Mouse (Mus musculus): ENCODE results near the gene Zbed6. TPM values are rescaled to one million over a fixed set of nuclear protein-coding genes. Genes with fewer than 3 reads are reported as not detected.

The Zbed6 gene
- total and polyA plus RNA-seq, 3 experiments: 1.7 to 5.3 (median 2.9) TPM

DNA sequence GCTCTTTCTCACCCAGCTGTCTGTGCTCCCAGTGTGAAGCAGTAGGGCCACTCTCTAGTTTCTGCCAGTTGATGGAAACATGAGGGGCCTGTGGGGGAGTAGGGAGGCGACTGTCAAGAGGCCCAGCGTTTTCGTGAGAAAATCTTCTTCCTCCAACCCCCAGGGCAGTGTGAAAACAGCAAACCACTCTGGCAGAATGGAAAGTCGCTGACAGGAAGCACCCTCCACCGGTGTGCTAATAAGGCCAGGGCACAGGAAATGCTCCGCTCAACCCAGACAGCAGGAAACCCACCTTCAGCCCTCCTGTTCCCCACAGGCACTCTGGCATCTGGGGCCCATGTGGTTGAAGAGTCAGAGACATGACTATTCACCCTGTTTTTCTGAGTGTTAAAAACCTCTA, 29.2 kb upstream of the Zbed6 start, which contains the start of gene Lax1:
Gene Lax1 (minus strand): TSS at position 212 of the 400 bp plus-strand sequence.
- peaks cover 6 to 34% of the 10 kb centered on the region in 2 experiments for H3K36me3 ChIP-seq (replicated peaks in 1 of 2; ENCODE audit: control insufficient read depth in 1 of 2, insufficient read depth in 1 of 2, low read length in 1 of 2)

DNA sequence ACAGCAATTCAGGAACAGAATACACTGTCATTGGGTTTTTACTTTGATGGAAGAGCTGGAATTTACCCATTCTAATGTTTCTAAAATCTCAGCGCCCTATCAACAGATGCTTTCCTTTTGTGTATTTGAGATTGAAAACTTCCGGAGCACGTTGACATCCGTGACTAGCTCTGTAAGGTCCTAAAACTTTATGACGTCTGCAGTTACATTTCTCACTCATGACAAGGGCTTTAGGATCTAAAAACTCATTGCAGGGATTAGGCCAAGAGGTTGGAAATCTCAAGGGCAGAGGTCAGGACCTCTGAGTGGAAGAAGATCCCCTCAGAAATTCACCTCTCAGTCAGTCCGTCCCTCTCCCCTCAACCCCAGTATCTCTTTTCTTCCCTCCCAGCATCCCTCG, 27.6 kb upstream of the Zbed6 start:
- Histone ChIP-seq H3K79me2 (replicated peaks; ENCODE audit: control insufficient read depth, extremely low read depth, insufficient read depth, poor library complexity, severe bottlenecking) (peaks cover 2% of the 10 kb centered on the region), H3K27ac (ENCODE audit: insufficient read depth, low read depth) (no peak overlapping the region), H3K4me1 (ENCODE audit: control insufficient read depth in 1 of 2, insufficient read depth in 2 of 2) (peaks cover 9 to 43% of the 10 kb centered on the region in 2 experiments; a peak in 3 of 4 replicates), H3K4me2 (ENCODE audit: insufficient read depth, low read depth, poor library complexity, severe bottlenecking) (peak overlapping the region; percentile 4; the same call in 1 of the 2 replicates), H3K9ac (ENCODE audit: insufficient read depth, low read depth) (peak overlapping the region; percentile 2; the same call in 1 of the 2 replicates), H3K4me3 (replicated peaks in 1 of 3; ENCODE audit: low read depth in 2 of 3, low read length in 2 of 3, poor library complexity in 1 of 3) (peak overlapping the region in 2 of 3 experiments; percentile 32 to 42), H3K36me3 (replicated peaks in 1 of 2; ENCODE audit: control insufficient read depth in 1 of 2, insufficient read depth in 1 of 2, low read length in 1 of 2) (peaks cover 6 to 48% of the 10 kb centered on the region in 2 experiments), H3K27me3 (replicated peaks) (no peaks in the 10 kb centered on the region), H3K9me3 (replicated peaks; ENCODE audit: low read length) (peaks cover 11% of the 10 kb centered on the region)
- TF ChIP-seq MXI1 (IDR thresholded peaks at IDR 0.05; ENCODE audit: low read depth, low read length) (no peak), TCF12 (IDR thresholded peaks at IDR 0.05; ENCODE audit: low read depth, low read length) (no peak), TBP (conservative IDR thresholded peaks at IDR 0.05; ENCODE audit: low read depth, low read length) (no peak), NELFE (IDR thresholded peaks at IDR 0.05; ENCODE audit: low read depth, low read length) (no peak), E2F4 (IDR thresholded peaks at IDR 0.05; ENCODE audit: insufficient replicate concordance, low read depth, low read length) (no peak), POLR2A (IDR thresholded peaks at IDR 0.05; ENCODE audit: low read depth, low read length) (no peak), POLR2AphosphoS2 (IDR thresholded peaks at IDR 0.05; ENCODE audit: low read depth, low read length) (no peak), MYC (IDR thresholded peaks at IDR 0.05; ENCODE audit: low read depth, low read length) (no peak), EP300 (IDR thresholded peaks at IDR 0.05; ENCODE audit: low read length) (no peak), USF2 (conservative IDR thresholded peaks at IDR 0.05; ENCODE audit: low read depth, low read length) (no peak), RCOR1 (conservative IDR thresholded peaks at IDR 0.05; ENCODE audit: low read depth, low read length) (no peak), ZKSCAN1 (IDR thresholded peaks at IDR 0.05; ENCODE audit: borderline replicate concordance, low read depth, low read length) (no peak), MEF2A (IDR thresholded peaks at IDR 0.05; ENCODE audit: borderline replicate concordance, low read depth, low read length) (no peak), CHD2 (IDR thresholded peaks at IDR 0.05; ENCODE audit: low read length) (no peak), SIN3A (IDR thresholded peaks at IDR 0.05; ENCODE audit: low read length) (no peak)
- DNase-seq (ENCODE audit: extremely low read depth): no peak
- dilution Hi-C loops (cut with MboI; ENCODE audit: extremely low pct_ligation_motif_present, extremely low pct_unique_long_range_greater_than_20kb, low sequenced_read_pairs) (no loop called here), in situ Hi-C loops (cut with MboI; ENCODE audit: low pct_ligation_motif_present, low pct_unique_long_range_greater_than_20kb, low sequenced_read_pairs) (no loop called here)

More for the DNA sequence above, 29.2 kb upstream of the Zbed6 start, which contains the start of gene Lax1:
- peaks cover 7% of the 10 kb centered on the region for H3K9me3 ChIP-seq (replicated peaks; ENCODE audit: low read length)
- dilution Hi-C loops (cut with MboI; ENCODE audit: extremely low pct_ligation_motif_present, extremely low pct_unique_long_range_greater_than_20kb, low sequenced_read_pairs): no loop called here
- peak within 1 kb of the TSS; percentile 25 for H3K4me2 ChIP-seq (ENCODE audit: insufficient read depth, low read depth, poor library complexity, severe bottlenecking)
- H3K4me1 ChIP-seq (ENCODE audit: control insufficient read depth in 1 of 2, insufficient read depth in 2 of 2): peaks cover 16 to 59% of the 10 kb centered on the region in 2 experiments
- H3K27me3 ChIP-seq (replicated peaks): no peaks in the 10 kb centered on the region
- H3K9ac ChIP-seq (ENCODE audit: insufficient read depth, low read depth): peak within 1 kb of the TSS; percentile 63
- H3K79me2 ChIP-seq (replicated peaks; ENCODE audit: control insufficient read depth, extremely low read depth, insufficient read depth, poor library complexity, severe bottlenecking): peaks cover 2% of the 10 kb centered on the region
- in situ Hi-C loops (cut with MboI; ENCODE audit: low pct_ligation_motif_present, low pct_unique_long_range_greater_than_20kb, low sequenced_read_pairs): no loop called here
- H3K27ac ChIP-seq (ENCODE audit: insufficient read depth, low read depth): peak within 1 kb of the TSS; percentile 81; the same call in 1 of the 2 replicates
- DNase-seq (ENCODE audit: extremely low read depth): peak; percentile 83
- H3K4me3 ChIP-seq (replicated peaks in 1 of 3; ENCODE audit: low read depth in 2 of 3, low read length in 2 of 3, poor library complexity in 1 of 3): peak within 1 kb of the TSS; percentile 57 to 62 (median 57)
- TF ChIP-seq RAD21 (IDR thresholded peaks at IDR 0.05; ENCODE audit: low read depth, low read length): no peak
- TF ChIP-seq BHLHE40 (IDR thresholded peaks at IDR 0.05; ENCODE audit: low read depth, low read length): no peak
- peak; percentile 56 for TF ChIP-seq ETS1 (conservative IDR thresholded peaks at IDR 0.05; ENCODE audit: low read depth, low read length)
- TF ChIP-seq USF2 (conservative IDR thresholded peaks at IDR 0.05; ENCODE audit: low read depth, low read length): no peak
- peak; percentile 73; the same call in 1 of the 2 replicates for TF ChIP-seq EP300 (IDR thresholded peaks at IDR 0.05; ENCODE audit: low read length)
- TF ChIP-seq POLR2A (IDR thresholded peaks at IDR 0.05; ENCODE audit: low read depth, low read length): peak; percentile 59
- TF ChIP-seq ZNF384 (IDR thresholded peaks at IDR 0.05; ENCODE audit: low read depth, low read length): no peak
- peak; percentile 65 for TF ChIP-seq IRF4 (IDR thresholded peaks at IDR 0.05; ENCODE audit: low read depth, low read length)
- no peak for TF ChIP-seq ZMIZ1 (IDR thresholded peaks at IDR 0.05; ENCODE audit: low read depth, low read length)
- peak; percentile 74; the same call in 1 of the 2 replicates for TF ChIP-seq MAX (IDR thresholded peaks at IDR 0.05; ENCODE audit: low read length)
- TF ChIP-seq ZC3H11A (IDR thresholded peaks at IDR 0.05; ENCODE audit: low read depth, low read length): no peak
- peak; percentile 78 for TF ChIP-seq SIN3A (IDR thresholded peaks at IDR 0.05; ENCODE audit: low read length)
- no peak for TF ChIP-seq GABPA (IDR thresholded peaks at IDR 0.05; ENCODE audit: insufficient replicate concordance, low read depth, low read length)
- TF ChIP-seq MAFK (IDR thresholded peaks at IDR 0.05; ENCODE audit: insufficient replicate concordance, low read length): no peak
- TF ChIP-seq HCFC1 (IDR thresholded peaks at IDR 0.05; ENCODE audit: low read depth, low read length): peak; percentile 67
- peak; percentile 39; the same call in 1 of the 2 replicates for TF ChIP-seq MXI1 (IDR thresholded peaks at IDR 0.05; ENCODE audit: low read depth, low read length)
- no peak for TF ChIP-seq JUND (conservative IDR thresholded peaks at IDR 0.05; ENCODE audit: low read depth, low read length)
- no peak for TF ChIP-seq RCOR1 (conservative IDR thresholded peaks at IDR 0.05; ENCODE audit: low read depth, low read length)
- no peak for TF ChIP-seq ZKSCAN1 (IDR thresholded peaks at IDR 0.05; ENCODE audit: borderline replicate concordance, low read depth, low read length)
- TF ChIP-seq KAT2A (IDR thresholded peaks at IDR 0.05; ENCODE audit: insufficient replicate concordance, low read length): no peak
- TF ChIP-seq SMC3 (IDR thresholded peaks at IDR 0.05; ENCODE audit: low read depth, low read length): no peak
- no peak for TF ChIP-seq PAX5 (IDR thresholded peaks at IDR 0.05; ENCODE audit: low read length)
- TF ChIP-seq MYC (IDR thresholded peaks at IDR 0.05; ENCODE audit: low read depth, low read length): peak; percentile 88
- no peak for TF ChIP-seq JUN (IDR thresholded peaks at IDR 0.05; ENCODE audit: insufficient read depth, low read depth, low read length)
- TF ChIP-seq CHD2 (IDR thresholded peaks at IDR 0.05; ENCODE audit: low read length): no peak
- no peak for TF ChIP-seq CHD1 (IDR thresholded peaks at IDR 0.05; ENCODE audit: low read depth, low read length)
- TF ChIP-seq NELFE (IDR thresholded peaks at IDR 0.05; ENCODE audit: low read depth, low read length): 0 out of 2 replicates have a peak, but pooled peaks have one; percentile 21
- peak; percentile 68; the same call in 1 of the 2 replicates for TF ChIP-seq MEF2A (IDR thresholded peaks at IDR 0.05; ENCODE audit: borderline replicate concordance, low read depth, low read length)
- TF ChIP-seq UBTF (IDR thresholded peaks at IDR 0.05; ENCODE audit: low read depth, low read length): no peak
- no peak for TF ChIP-seq POLR2AphosphoS2 (IDR thresholded peaks at IDR 0.05; ENCODE audit: low read depth, low read length)
- TF ChIP-seq CTCF (conservative IDR thresholded peaks at IDR 0.05 in 1 of 2, IDR thresholded peaks at IDR 0.05 in 1 of 2; ENCODE audit: low read depth in 2 of 2, low read length in 2 of 2): no peak
- TF ChIP-seq TBP (conservative IDR thresholded peaks at IDR 0.05; ENCODE audit: low read depth, low read length): peak; percentile 82; the same call in 1 of the 2 replicates
- no peak for TF ChIP-seq E2F4 (IDR thresholded peaks at IDR 0.05; ENCODE audit: insufficient replicate concordance, low read depth, low read length)
- TF ChIP-seq NRF1 (IDR thresholded peaks at IDR 0.05; ENCODE audit: low read depth, low read length): no peak
- peak; percentile 71 for TF ChIP-seq ELF1 (IDR thresholded peaks at IDR 0.05; ENCODE audit: low read depth, low read length)
- TF ChIP-seq TCF12 (IDR thresholded peaks at IDR 0.05; ENCODE audit: low read depth, low read length): no peak; the same call in 1 of the 2 replicates
- TF ChIP-seq USF1 (IDR thresholded peaks at IDR 0.05; ENCODE audit: low read depth, low read length): no peak
- TF ChIP-seq MAZ (IDR thresholded peaks at IDR 0.05; ENCODE audit: low read depth, low read length): peak; percentile 67; the same call in 1 of the 2 replicates

All from CH12.LX (cell line).